Mouse (Mus musculus): Measurements from ENCODE around the gene Rpl6.

Rpl6 gene

DNA sequence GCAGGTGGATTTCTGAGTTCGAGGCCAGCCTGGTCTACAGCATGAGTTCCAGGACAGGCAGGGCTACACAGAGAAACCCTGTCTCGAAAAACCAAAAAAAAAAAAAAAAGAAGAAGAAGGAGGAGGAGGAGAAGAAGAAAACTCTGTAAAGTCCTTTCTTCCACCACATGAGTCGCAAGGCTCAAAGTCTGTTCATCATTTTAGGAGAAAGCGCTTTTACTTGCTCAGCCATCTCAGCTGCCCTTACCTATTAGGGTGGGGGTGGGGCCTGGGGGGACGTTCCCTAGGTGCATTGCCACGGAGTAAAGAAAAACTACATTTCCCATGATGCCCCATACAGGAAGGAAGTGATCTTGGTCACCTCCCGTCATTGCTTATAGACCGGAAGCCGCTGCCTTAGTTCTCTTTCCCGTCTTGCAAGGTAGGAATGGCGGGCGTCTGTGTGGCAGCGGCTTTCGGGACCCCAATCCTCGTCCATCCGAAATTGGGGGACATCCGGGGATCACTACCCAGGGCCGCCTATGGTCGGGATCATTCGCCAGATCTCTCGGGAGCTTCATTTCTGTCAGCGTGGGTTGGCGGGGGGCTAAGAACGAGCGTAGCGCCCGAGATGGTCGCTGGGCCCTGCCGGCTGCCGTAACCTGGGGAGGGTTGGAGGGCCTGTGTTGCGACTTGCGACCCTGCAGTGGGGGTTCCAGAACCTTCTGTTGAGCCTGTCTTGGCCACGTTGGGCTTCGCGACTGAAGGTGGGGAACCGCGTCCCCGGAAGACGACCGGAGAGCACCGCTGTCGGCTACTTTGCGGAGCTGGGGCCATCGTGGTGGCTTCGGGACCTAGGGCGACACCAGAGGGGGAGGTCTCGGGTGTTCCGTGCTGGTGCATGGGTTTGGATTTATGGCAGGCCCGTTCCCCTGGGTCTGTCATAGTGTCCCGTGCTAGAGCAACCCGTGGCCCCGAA is at the start of gene Rpl6:
Gene Rpl6, plus strand, starts transcription at position 350 of the 958 bp plus-strand sequence.
- in situ Hi-C loops (cut with MboI; ENCODE audit: low sequenced_read_pairs): no loop called here

DNA sequence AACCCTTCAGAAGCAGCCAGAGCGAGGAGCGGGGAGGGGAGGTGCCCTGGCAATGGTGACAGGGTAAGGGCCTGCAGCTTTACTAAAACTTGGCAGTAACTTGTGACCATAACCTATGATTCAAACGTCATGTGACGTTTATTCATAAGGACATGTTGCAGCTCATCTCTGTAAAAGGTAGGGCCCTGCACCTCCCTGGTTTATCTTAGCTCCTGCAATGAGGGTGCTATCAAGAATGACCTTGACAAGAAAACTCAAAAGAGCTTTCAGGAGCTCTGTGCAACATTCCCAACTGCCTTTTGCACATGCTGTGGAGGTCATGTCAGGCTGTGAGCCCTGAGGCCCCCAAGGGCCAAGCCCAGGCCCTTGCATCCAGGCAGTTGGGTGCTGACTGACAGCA is 48.2 kb upstream of the Rpl6 start:
- in situ Hi-C loops (cut with MboI; ENCODE audit: low sequenced_read_pairs): no loop called here

DNA sequence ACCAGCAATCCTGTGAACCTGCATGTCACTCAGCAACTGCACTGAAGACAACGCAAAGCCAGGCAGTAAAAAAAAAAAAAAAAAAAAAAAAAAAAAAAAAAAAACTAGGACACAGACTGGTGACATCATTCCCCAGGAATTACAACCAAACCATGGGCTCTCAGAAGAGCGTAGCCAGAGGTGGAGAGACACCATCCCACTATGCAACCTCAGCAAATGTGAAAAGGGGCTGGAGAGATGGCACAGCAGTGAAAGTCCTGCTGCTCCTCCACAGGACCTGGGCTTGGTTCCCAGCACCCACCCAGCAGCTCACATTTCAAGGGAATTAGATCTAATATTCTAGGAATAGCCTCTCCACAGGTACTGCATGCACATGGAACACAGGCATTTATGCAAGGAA is 47.3 kb upstream of the Rpl6 start:
- in situ Hi-C loops (cut with MboI; ENCODE audit: low sequenced_read_pairs): no loop called here

DNA sequence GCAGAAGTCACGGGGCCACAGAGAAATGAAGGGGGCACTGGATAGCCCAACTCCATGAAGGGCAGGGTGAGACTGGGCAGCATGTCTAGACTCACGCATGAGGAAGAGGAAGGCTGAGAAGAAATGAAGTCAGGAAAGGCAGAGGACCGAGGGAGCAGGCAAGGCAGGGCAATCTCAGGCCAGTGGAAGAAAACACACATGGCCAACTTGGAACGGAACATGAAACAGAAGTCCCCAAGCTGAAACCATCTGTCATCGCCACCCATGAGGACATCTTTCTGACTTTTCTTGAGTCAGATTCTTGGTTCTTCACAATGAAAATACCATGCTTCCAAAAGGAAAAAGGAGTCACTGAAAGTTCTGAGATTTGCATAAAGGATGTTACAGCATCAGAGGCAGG is 46.8 kb upstream of the Rpl6 start:
- in situ Hi-C loops (cut with MboI; ENCODE audit: low sequenced_read_pairs): no loop called here

DNA sequence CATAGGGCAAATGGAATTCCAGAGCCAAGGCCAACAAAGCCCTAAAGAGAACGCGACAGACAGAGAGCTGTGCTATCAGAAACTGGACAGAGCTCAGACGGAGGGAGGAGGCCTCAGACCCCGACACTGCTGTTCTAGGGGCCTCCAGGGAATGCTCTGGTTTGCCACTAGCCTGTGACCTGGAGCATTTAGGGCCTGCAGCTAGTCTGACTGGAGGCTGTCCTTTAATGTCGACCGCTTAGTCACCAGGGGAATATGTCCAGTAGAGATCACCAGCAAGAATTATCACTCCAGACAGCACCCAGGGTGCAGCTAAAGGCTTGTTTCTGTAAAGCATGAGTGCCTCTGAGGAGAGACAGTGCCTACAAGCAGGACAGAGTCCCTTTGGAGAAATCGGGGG is 45.3 kb upstream of the Rpl6 start:
- in situ Hi-C loops (cut with MboI; ENCODE audit: low sequenced_read_pairs): no loop called here

DNA sequence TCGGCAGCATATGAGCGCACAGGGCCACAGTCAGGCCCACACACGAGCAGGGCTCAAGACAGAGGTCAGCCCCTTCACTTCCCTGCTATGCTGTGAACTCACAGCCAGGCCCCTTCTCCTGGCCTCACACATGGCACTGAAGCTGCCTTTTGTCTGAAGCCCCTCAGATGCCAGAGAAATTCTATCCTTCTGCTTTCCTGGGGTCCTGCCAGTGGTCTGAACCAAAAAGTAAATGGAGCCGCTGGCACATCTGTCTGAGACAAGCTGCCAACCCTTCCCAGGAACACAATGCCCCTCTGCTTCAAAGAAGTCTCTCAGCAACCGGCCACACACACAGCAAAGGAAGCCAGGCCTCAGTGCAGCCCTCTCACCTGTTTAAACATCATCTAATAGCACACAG is 42.0 kb upstream of the Rpl6 start:
- in situ Hi-C loops (cut with MboI; ENCODE audit: low sequenced_read_pairs): no loop called here

DNA sequence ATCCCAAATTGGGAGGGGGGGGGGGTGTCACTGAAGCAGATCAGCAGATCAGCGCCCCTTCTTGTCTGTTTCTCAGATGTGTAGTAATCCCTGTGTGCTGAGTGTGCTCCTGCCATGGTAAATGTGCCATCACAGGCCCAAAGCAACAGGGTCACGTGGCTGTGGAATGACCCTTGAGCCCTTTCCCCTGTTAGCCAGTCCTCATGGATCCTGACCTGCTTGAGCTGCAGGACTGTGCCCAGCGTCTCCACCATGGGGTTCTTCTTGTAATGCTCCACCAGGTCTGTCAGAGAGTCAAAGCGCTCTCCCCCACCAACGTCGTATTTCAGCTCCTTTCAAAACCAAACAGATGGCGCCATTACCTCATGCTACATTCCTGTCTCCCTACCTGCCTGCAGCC is 41.4 kb upstream of the Rpl6 start:
- in situ Hi-C loops (cut with MboI; ENCODE audit: low sequenced_read_pairs): no loop called here

DNA sequence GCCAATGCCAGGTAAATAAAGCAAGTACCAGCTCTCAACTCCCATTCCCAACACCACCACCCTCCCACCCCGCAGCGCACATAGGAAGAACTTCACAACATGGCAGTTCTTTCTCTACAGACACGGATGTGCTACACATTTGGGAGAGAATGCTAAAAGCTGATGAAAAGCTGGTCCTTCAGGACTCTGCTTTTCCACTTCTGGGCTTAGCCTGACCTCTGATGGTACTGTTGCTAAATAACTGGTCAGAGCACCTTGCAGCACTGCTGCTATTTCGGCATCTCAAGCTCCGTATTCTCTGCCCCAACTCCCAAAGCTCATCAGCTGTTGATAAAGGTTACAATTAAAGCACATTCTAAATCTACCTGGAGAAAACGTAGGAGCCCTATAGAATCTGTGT is 37.4 kb upstream of the Rpl6 start:
- in situ Hi-C loops (cut with MboI; ENCODE audit: low sequenced_read_pairs): no loop called here

DNA sequence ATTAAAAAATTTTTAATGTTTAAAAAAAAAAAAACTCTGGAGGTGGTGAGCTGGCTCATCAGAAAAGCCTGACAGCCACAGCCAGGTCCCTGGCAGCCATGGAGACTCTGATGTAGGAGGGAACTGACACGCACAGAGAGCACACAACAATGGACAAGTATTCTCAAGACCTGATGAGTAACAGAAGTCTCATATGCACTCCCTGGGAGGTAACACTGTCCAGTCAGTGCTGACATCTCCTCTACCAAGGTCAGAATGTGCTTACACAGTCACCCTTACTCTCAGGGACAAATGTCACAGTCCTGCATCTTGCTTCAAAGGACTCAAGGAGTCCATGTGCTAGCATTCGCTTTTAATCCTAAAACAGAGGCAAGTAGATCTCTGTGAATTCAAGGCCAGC is 34.7 kb upstream of the Rpl6 start:
- in situ Hi-C loops (cut with MboI; ENCODE audit: low sequenced_read_pairs): no loop called here

DNA sequence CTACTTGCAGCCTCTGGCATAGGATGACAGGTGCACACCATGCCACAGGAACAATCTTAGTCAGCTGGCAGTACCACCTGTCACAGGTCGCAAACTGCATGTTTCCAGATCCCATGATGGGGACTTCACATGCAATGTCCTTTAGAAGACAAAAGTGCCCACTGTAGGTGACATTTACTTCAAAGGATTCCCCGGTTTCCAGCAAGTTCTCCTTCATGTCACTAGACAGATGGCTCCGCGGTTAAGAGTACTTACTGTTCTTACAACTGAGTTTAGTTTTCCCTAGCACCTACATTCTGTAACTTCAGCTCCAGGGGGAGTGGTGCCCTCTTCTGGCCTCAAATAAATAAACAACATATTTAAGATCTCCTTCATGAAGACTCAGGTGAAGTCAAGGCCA is 31.4 kb upstream of the Rpl6 start:
- in situ Hi-C loops (cut with MboI; ENCODE audit: low sequenced_read_pairs): no loop called here

DNA sequence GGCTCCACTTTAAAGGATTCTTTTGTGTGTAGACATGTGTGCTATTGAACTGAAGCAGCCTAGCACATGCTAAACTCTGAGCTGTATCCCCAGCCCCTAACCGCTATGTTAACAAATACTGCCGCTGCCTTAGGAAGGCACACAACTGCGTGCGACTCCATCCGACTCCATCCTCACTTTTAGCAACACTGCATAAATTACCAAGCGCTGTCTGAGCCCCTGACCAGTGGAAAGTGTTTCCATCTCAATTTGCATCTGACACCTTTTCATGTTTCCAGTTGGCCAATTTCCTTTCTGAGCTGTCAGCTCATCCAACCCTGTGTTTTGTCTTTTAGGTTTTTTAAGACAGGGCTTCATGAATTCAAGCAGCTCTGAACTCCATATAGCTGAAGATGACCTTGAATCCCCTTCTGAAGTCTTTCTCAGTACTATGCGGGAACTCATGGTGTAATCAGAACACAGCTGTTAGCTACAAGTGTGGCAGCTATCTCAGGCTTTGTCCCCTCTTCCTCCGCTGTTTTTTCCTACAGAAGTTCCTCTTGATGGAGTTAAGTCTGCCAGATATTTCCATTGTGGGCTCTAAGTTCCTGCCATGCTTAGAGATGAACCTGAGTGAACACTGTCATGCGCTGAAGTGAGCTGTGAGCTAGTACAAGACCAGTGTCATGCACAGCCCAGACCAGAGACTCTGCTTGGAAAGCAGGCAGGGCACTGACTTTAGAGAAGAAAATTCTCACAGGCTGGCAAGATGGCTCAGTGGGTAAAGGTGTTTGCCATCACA is 25.0 kb upstream of the Rpl6 start:
- in situ Hi-C loops (cut with MboI; ENCODE audit: low sequenced_read_pairs): no loop called here

DNA sequence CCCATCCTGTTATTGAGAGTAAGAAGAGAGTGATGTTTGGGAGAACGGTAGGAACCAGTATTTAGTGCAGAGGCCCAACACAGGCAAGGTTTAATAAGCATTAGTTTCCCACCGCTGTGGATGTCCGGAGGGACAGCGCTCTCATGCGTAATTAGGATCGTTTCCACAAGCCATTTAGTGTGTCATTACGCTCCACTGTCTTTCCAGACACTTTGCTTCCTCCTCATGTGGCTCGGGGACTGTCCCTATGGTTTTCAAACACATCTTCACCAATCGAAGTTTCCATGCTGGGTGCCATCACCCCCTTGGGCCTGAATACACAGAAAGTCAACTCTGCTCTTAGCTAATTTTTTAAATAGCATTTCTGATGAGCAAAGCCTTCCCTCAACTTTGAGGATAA is 21.0 kb upstream of the Rpl6 start:
- in situ Hi-C loops (cut with MboI; ENCODE audit: low sequenced_read_pairs): no loop called here

DNA sequence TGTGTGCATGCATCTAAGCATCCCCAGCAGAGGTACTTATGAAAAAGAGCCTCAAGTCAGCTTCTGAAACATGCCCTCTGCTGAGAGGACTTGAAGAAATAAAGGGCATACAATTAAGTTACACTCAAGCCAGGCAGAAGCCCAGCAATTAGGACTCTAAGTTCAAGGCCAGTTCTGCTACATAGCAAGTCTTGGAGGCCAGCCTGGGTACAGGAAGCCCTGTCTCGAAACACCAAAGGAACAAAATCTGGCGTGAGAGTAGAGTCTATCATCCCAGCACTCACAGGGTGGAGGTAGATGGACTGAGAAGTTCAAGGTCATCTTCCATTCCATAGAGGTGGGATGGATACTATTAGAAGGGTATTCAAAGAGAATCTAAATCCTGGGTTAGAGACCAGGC is 19.9 kb upstream of the Rpl6 start:
- in situ Hi-C loops (cut with MboI; ENCODE audit: low sequenced_read_pairs): no loop called here

DNA sequence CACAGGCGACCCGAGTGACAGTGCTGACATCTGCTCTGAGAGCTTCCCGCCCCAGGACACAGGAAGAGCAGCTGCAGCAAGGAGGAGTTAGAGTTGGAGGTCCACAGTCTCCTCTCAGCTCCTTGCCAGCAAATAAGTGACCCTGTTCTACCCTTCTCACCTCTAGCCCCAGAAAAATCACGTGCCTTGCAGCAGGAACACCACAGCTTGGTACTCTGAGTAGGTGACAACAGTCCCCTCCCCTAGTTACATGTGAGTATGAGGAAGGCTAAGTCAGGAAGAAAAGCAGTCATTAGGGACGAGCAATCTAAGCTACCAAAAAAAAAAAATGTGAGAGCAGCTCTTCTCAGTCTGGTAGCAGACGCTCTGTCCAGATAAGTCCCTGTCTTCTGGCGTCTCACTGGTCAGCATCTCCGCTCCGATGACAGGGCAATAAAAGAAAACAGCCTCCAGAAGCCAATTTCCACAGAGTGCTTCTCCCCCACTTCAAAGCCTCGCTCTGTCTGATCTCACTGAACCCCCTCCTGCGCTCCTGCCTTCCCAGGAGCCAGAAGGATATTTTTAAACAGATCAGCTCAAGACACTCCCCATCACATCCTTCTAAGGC is 19.2 kb upstream of the Rpl6 start:
- in situ Hi-C loops (cut with MboI; ENCODE audit: low sequenced_read_pairs): no loop called here

DNA sequence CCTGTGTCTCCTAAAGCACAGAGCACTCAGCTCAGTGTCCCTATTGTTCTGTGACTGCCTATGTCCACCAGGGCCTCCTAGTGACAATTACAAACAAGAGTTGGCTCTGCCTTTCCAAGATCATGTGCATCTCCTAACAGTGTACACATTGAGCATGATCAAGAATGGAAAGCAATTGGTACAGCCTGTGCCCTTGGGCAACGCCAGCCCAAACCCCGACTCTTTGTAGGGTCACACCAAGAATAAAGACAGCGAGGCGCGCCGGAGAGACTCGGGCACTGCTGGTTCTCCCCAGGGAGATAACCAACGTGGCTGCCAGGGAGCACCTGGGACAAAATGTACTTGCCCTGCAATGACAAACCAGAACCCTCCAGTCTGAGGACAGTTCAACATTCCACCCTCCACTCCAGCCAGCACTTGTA is 16.7 kb upstream of the Rpl6 start:
- in situ Hi-C loops (cut with MboI; ENCODE audit: low sequenced_read_pairs): no loop called here

DNA sequence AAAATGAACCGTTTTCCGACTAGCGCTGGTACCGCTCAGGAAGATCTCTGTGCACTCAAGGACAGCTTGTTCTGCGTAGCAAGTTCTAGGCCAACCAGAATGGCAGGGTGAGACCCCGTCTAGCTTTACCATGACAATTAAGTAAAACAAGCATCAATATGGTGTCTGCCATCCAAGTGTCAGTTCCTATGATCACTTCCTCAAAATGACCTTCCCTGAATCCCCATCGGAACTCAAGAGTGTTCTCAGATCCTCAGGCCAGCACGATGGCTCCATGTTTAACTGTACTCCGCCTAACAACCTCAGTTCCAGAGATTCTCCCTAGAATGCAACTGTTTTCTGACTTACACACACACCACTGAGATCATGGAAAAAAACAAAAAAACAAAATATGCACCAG is 16.0 kb upstream of the Rpl6 start:
- in situ Hi-C loops (cut with MboI; ENCODE audit: low sequenced_read_pairs): no loop called here

DNA sequence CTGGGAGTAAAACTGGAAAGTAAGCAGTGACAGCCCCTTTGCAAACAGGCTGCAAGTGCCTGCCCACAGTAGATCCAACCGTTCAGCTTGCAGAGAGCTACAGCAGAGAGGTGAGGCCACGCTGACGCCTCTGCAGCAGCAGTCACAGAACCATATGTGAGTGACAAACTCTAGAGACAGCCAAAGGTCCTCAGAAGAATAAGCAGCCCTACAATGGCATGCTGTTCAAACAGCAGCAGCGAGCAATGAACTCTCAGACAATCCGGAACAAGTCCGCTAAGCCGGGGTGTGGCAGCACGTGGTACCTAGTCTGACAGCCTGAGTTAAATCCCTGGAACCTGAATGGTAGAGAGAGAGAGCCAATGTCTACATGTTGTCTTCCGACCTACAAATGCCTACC is 15.1 kb upstream of the Rpl6 start:
- in situ Hi-C loops (cut with MboI; ENCODE audit: low sequenced_read_pairs): no loop called here

DNA sequence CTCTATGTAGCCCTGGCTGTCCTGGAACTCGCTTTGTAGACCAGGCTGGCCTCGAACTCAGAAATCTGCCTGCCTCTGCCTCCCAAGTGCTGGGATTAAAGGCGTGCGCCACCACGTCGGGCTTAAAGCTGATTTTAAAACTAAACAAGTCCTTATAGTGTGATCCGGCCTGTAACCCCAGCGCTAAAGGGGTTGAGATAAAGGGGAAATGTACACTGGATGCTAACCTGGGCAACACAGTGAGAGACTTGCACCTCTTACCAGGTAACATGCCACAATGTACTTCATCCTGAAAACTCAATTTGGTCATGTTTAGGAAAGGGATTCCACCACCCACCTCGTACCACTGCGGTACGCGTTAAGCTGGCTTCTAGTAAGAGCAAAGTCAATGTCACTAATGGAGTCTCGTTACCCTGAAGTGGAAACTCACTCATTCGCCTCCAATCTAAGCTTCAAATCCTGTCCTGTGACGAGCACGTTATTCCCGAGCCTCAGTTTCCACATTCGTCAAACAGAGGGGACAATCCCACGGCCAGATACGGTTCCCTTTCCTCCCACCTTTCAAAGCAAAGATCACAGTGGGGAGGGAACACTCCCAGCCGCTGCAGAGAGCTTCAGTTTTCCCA is 14.0 kb upstream of the Rpl6 start:
- in situ Hi-C loops (cut with MboI; ENCODE audit: low sequenced_read_pairs): no loop called here

DNA sequence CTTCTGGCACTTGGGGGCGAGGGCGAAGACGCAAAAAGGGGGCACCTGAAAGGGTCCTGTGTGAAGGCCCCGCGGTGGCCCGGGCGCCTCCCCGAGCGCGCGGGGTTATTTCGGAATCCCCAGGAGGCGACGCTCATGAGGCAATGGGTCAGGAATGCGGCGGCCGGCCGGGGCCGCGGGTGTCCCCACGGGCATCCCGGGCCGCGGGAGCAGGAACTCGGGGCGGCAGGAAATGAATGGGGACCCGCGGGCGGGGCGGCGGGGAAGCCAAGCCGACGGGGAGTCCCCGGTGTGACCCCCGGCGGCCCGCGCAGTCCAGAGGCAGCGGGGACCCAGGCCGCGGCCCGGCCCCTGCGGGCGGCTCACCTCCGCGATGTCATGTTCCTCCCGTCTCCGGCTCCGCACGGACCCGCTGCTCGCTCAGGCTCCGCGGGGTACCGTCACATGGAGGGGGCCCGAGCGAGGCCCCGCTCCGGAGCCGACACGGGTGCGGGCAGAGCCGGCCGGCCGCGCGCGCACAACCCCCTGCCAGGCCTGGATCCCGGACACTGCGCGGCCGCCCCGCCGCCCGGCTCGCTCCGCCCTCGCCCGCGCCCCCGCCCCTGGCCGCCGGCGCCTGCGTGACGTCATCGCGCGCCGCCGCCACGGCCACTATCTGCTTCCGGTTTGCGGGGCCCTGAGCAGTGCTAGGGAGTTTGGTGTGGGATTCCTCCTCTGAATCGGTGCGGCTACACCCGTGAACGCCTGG is 13.3 kb upstream of the Rpl6 start, which contains the start of gene Ptpn11:
Gene Ptpn11, minus strand, starts transcription at position 562 of the 748 bp plus-strand sequence.
- in situ Hi-C loops (cut with MboI; ENCODE audit: low sequenced_read_pairs): no loop called here

DNA sequence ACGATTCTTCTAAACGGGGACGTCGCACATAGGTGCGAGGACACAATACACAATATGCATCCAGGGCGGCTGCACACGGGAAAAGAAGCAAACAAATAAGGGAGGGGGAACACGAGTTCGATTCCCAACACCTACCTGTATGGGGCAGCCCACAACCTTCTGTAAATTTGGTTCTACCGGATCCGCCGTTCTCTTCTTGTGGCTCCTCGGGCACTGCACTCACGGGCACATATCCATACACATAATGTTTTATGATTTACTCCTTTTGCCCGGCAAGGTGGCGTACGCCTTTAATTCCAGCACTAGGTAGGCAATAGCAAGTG is 12.7 kb upstream of the Rpl6 start:
- in situ Hi-C loops (cut with MboI; ENCODE audit: low sequenced_read_pairs): no loop called here

DNA sequence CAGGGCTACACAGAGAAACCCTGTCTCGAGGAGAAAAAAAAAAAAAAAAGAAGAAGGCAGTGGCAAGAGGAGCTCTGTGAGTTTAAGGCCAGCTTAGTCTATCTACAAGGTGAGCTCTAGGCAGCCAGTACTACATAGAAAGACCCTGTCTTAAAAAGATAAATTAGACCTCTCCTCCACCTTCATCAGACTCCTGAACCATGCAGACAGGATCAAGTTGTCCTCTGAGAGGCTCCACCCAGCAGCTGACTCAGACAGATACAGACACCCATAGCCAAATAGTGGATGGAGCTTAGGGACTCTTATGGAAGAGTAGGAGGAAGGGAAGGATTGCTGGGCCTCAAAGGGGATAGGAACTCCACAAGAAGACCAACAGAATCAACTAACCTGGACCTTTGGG is 10.1 kb upstream of the Rpl6 start:
- in situ Hi-C loops (cut with MboI; ENCODE audit: low sequenced_read_pairs): no loop called here
